Mouse (Mus musculus): Measurements from ENCODE around the gene Srarp. TPM values are rescaled to one million over a fixed set of nuclear protein-coding genes. Genes with fewer than 3 reads are reported as not detected.
A peak's percentile ranks its signal among the peaks of the same experiment; 100 is the strongest.

Srarp gene
- total and polyA plus RNA-seq, 2 experiments: not detected

DNA sequence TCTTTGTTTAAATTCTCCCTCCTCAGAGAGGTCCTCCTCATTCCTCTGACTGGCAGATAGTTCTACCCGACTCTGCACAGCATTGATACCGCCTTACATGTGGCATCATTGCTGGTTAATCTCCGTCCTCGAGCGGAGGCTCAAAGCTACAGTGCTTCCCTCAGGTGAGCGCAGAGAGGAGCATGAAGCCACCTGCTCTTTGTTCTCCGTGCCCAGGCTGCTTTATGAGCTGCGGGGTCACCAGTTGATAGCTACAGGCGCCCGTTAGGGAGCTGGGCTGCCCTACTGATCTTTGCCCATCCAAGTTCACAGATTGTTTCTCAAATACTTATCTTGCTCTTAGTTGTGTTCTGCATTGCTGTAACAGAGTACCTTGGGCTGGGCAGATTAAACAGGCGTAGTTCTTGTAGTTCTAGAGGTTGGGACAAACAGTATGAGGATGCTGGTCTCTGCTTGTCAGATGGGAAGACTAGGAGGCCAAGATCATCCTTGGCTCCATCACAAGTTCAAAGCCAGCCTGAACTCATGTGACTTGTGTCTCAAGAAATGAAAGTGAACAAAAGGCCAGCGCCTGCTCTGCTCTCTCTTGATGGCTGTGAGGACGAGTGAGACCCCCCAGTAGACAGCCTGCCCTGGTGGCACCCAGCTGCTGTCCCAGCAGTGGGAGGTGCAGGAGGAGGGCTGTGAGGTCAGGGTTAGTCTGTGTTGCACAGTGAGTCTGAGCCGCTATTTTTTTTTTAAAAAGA is 20.5 kb upstream of the Srarp start:
- no peaks in the 10 kb centered on the region for H3K36me3 ChIP-seq (ENCODE audit: control insufficient read depth, insufficient read depth, low read length)
- peaks cover 11% of the 10 kb centered on the region; the same call in 1 of the 2 replicates for H3K79me2 ChIP-seq (ENCODE audit: control insufficient read depth, insufficient read depth, low read length)
- WGBS: 83% methylated on average over 14 of the region's 14 CpGs
- no peak overlapping the region for H3K9ac ChIP-seq (ENCODE audit: low read depth, low read length)
- H3K27me3 ChIP-seq (ENCODE audit: control insufficient read depth, insufficient read depth, low read length): no peaks in the 10 kb centered on the region
- H3K27ac ChIP-seq (replicated peaks; ENCODE audit: insufficient read depth, low read depth, low read length): no peak overlapping the region
- no peak overlapping the region for H3K4me3 ChIP-seq (ENCODE audit: insufficient read depth, low read depth, low read length)
- DNase-seq (ENCODE audit: extremely low read depth, low read depth, low spot score): peak; percentile 69
- TF ChIP-seq CTCF (IDR thresholded peaks at IDR 0.05; ENCODE audit: low read depth, low read length) (no peak), POLR2A (IDR thresholded peaks at IDR 0.05; ENCODE audit: extremely low read depth, insufficient read depth, low read length) (no peak)
- peaks cover 6% of the 10 kb centered on the region for H3K4me1 ChIP-seq (ENCODE audit: control insufficient read depth, insufficient read depth, low read length)

DNA sequence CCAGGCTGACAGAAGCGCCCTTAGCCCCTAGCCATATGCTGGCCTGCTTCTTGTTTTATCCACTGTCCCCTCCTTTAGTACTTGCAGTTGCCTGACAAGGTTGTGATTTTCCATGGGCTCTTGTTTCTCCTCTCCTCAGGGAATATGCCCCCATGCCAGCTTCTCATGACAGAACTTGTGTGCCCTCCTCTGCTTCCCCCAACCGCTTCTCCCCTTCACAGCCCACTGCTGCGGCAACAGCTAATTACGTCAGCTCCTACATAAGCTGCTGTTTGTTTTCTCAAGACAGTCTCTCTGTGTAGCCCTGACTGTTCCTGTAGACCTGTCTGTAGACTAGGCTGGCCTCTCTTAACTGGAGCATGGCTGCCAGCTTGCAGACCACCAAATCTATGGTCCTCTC is 19.6 kb upstream of the Srarp start:
- Histone ChIP-seq H3K4me3 (ENCODE audit: insufficient read depth, low read depth, low read length) (no peak overlapping the region), H3K79me2 (ENCODE audit: control insufficient read depth, insufficient read depth, low read length) (peaks cover 11% of the 10 kb centered on the region; the same call in 1 of the 2 replicates), H3K36me3 (ENCODE audit: control insufficient read depth, insufficient read depth, low read length) (no peaks in the 10 kb centered on the region), H3K9ac (ENCODE audit: low read depth, low read length) (no peak overlapping the region), H3K27ac (replicated peaks; ENCODE audit: insufficient read depth, low read depth, low read length) (no peak overlapping the region), H3K27me3 (ENCODE audit: control insufficient read depth, insufficient read depth, low read length) (no peaks in the 10 kb centered on the region), H3K4me1 (ENCODE audit: control insufficient read depth, insufficient read depth, low read length) (peaks cover 8% of the 10 kb centered on the region)
- TF ChIP-seq CTCF (IDR thresholded peaks at IDR 0.05; ENCODE audit: low read depth, low read length): no peak
- no peak for TF ChIP-seq POLR2A (IDR thresholded peaks at IDR 0.05; ENCODE audit: extremely low read depth, insufficient read depth, low read length)
- WGBS: 90% methylated on average over 4 of the region's 4 CpGs
- DNase-seq (ENCODE audit: extremely low read depth, low read depth, low spot score): no peak

DNA sequence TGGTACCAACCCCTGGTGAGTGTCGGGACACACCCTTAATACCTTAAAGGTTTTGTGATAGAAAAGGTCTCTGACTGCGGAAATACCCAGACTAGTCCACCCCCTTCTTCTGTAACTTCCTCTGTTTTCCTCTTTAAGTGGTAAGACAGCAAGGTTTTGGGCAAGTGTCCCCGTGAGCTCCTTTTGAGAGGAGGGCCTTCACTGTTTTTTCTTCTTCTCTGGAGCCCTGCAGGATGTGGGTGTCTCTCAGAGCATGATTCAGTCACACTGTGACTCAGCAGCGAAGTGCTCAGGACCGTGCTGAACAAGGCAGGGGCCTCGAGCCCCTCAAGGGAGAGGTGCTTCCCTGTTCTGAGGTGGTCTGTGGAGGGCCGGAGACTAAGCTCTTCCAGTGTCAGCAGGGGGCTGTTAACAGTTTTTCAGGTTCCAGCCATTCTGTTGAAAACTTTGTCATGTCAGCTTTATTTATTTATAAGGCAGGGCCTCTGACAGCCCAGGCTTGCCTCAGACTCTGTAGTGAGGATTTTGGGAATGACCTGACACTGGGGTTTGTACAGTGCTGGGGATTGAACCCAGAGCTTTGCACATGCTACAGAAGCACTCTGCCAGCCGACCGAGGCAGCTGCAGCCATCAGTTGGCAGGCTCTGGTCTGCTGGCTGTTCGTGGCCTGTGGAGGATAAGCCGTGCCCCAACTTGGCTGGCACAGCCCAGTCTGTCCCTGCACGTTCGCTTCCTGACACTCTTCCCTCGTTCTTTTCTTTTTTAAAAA is 18.9 kb upstream of the Srarp start:
- no peaks in the 10 kb centered on the region for H3K27me3 ChIP-seq (ENCODE audit: control insufficient read depth, insufficient read depth, low read length)
- 51% methylated on average over 14 of the region's 14 CpGs for WGBS
- H3K27ac ChIP-seq (replicated peaks; ENCODE audit: insufficient read depth, low read depth, low read length): no peak overlapping the region
- H3K4me3 ChIP-seq (ENCODE audit: insufficient read depth, low read depth, low read length): no peak overlapping the region
- TF ChIP-seq CTCF (IDR thresholded peaks at IDR 0.05; ENCODE audit: low read depth, low read length) (no peak), POLR2A (IDR thresholded peaks at IDR 0.05; ENCODE audit: extremely low read depth, insufficient read depth, low read length) (no peak)
- H3K4me1 ChIP-seq (ENCODE audit: control insufficient read depth, insufficient read depth, low read length): peaks cover 8% of the 10 kb centered on the region
- H3K79me2 ChIP-seq (ENCODE audit: control insufficient read depth, insufficient read depth, low read length): peaks cover 11% of the 10 kb centered on the region; the same call in 1 of the 2 replicates
- DNase-seq (ENCODE audit: extremely low read depth, low read depth, low spot score): peak; percentile 80
- no peaks in the 10 kb centered on the region for H3K36me3 ChIP-seq (ENCODE audit: control insufficient read depth, insufficient read depth, low read length)
- H3K9ac ChIP-seq (ENCODE audit: low read depth, low read length): no peak overlapping the region

DNA sequence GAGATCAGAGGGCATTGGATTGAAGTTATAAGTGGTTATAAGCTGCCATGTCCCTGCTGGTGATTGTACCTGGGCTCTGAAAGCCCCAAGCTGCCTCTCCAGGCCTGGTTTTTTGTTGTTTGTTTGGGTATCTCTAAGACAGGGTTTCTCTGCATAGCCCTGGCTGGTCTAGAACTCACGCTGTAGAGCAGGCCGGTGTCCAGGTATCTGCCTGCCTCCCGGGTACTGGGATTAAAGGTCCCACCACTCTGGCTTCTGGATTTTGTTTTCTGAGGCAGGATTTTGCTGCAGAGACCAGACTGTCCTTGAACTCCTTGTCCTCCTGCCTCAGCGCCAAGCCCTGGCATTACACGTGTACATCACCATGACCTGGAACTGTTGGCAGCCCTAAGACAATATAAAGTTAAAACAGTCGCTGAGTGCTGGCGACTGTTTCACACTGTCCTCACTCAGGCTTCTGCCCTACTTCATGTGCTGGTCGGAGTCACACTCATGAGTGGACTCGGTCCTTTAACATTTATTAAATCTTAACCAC is 16.1 kb upstream of the Srarp start:
- Histone ChIP-seq H3K4me1 (ENCODE audit: control insufficient read depth, insufficient read depth, low read length) (peaks cover 8% of the 10 kb centered on the region), H3K36me3 (ENCODE audit: control insufficient read depth, insufficient read depth, low read length) (no peaks in the 10 kb centered on the region), H3K9ac (ENCODE audit: low read depth, low read length) (no peak overlapping the region), H3K27me3 (ENCODE audit: control insufficient read depth, insufficient read depth, low read length) (no peaks in the 10 kb centered on the region), H3K4me3 (ENCODE audit: insufficient read depth, low read depth, low read length) (no peak overlapping the region), H3K27ac (replicated peaks; ENCODE audit: insufficient read depth, low read depth, low read length) (peak overlapping the region; percentile 57), H3K79me2 (ENCODE audit: control insufficient read depth, insufficient read depth, low read length) (peaks cover 11% of the 10 kb centered on the region; the same call in 1 of the 2 replicates)
- no peak for TF ChIP-seq CTCF (IDR thresholded peaks at IDR 0.05; ENCODE audit: low read depth, low read length)
- TF ChIP-seq POLR2A (IDR thresholded peaks at IDR 0.05; ENCODE audit: extremely low read depth, insufficient read depth, low read length): no peak
- peak; percentile 99 for DNase-seq (ENCODE audit: extremely low read depth, low read depth, low spot score)
- WGBS: 23% methylated on average over 9 of the region's 9 CpGs

DNA sequence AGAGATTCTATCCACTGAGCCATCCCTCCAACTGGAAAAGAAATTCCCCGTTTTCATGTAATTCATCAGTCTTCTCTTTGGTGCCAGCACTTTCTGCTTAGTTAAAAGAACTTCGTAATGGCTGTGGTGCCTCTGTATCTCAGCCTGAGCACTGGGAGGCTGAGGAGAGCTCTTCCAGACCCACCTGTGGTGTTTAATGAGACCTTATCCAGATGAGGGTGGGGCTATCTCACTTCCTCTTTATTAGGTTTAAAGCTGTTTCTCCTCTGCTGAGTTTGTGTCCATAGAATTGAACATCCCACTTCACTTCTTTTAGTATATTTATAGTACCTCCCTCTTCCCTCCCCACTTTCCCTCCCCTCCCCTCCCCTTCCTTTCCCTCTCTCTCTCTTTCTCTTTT is 15.3 kb upstream of the Srarp start:
- Histone ChIP-seq H3K27ac (replicated peaks; ENCODE audit: insufficient read depth, low read depth, low read length) (no peak overlapping the region), H3K36me3 (ENCODE audit: control insufficient read depth, insufficient read depth, low read length) (no peaks in the 10 kb centered on the region), H3K79me2 (ENCODE audit: control insufficient read depth, insufficient read depth, low read length) (peaks cover 13% of the 10 kb centered on the region; the same call in 1 of the 2 replicates), H3K9ac (ENCODE audit: low read depth, low read length) (no peak overlapping the region), H3K27me3 (ENCODE audit: control insufficient read depth, insufficient read depth, low read length) (no peaks in the 10 kb centered on the region), H3K4me3 (ENCODE audit: insufficient read depth, low read depth, low read length) (no peak overlapping the region), H3K4me1 (ENCODE audit: control insufficient read depth, insufficient read depth, low read length) (peaks cover 8% of the 10 kb centered on the region)
- no peak for DNase-seq (ENCODE audit: extremely low read depth, low read depth, low spot score)
- no peak for TF ChIP-seq POLR2A (IDR thresholded peaks at IDR 0.05; ENCODE audit: extremely low read depth, insufficient read depth, low read length)
- no peak for TF ChIP-seq CTCF (IDR thresholded peaks at IDR 0.05; ENCODE audit: low read depth, low read length)
- 94% methylated on average over 2 of the region's 2 CpGs for WGBS
